Mouse (Mus musculus) MEL (cell line): ENCODE results near the gene Supt4a. TPM values are rescaled to one million over a fixed set of nuclear protein-coding genes. Genes with fewer than 3 reads are reported as not detected.

Source experiments
- DNase-seq: peaks from one replicate; pipeline ENCODE4 v3.0.0; 2011; ENCODE audit warnings: low read depth, low spot score
- H3K27ac ChIP-seq: 2 replicates; pipeline ENCODE4 v1.5.1; 2012; ENCODE audit warnings: low read depth, mild to moderate bottlenecking, control low read depth, low read length, moderate library complexity; ENCODE audit not compliant: control insufficient read depth
- H3K27me3 ChIP-seq, 2 experiments: fragments of 150-350 bp in 1 of 2; sonication (generic) in 1 of 2; 2 replicates each; pipeline ENCODE4 v1.6.1; 2012; ENCODE audit warnings: low read length in 2 of 2, mild to moderate bottlenecking in 2 of 2, improper control_type of control experiment in 1 of 2, moderate library complexity in 1 of 2; ENCODE audit not compliant: insufficient read depth in 2 of 2, control insufficient read depth in 1 of 2
- H3K36me3 ChIP-seq, 2 experiments: 2 replicates each; pipeline ENCODE4 v1.6.1; 2012 to 2014; ENCODE audit warnings: low read length in 2 of 2, improper control_type of control experiment in 1 of 2, inconsistent platforms in 1 of 2, mild to moderate bottlenecking in 1 of 2; ENCODE audit not compliant: insufficient read depth in 2 of 2, control insufficient read depth in 1 of 2
- H3K4me1 ChIP-seq, 2 experiments: fragments of 150-350 bp in 1 of 2; sonication (generic) in 1 of 2; 2 replicates each; pipeline ENCODE4 v1.6.1; 2012; ENCODE audit warnings: low read length in 2 of 2, improper control_type of control experiment in 1 of 2, mild to moderate bottlenecking in 1 of 2; ENCODE audit not compliant: insufficient read depth in 2 of 2, control insufficient read depth in 1 of 2
- H3K4me3 ChIP-seq, 2 experiments: fragments of 150-350 bp in 1 of 2; sonication (generic) in 1 of 2; 2 replicates each; pipeline ENCODE4 v1.5.1; 2012; ENCODE audit warnings: low read depth in 2 of 2, low read length in 2 of 2, mild to moderate bottlenecking in 2 of 2, moderate library complexity in 2 of 2, control low read depth in 1 of 2, improper control_type of control experiment in 1 of 2; ENCODE audit not compliant: control insufficient read depth in 1 of 2, insufficient read depth in 1 of 2
- H3K79me2 ChIP-seq: 2 replicates; pipeline ENCODE4 v1.6.1; 2012; ENCODE audit warnings: mild to moderate bottlenecking, low read length, moderate library complexity; ENCODE audit not compliant: control insufficient read depth, poor library complexity, insufficient read depth
- H3K9ac ChIP-seq: 2 replicates; pipeline ENCODE4 v1.6.1; 2012; ENCODE audit warnings: low read depth, mild to moderate bottlenecking, control low read depth, low read length, moderate library complexity; ENCODE audit not compliant: control insufficient read depth, poor library complexity, severe bottlenecking
- H3K9me3 ChIP-seq: fragments of 150-350 bp; sonication (generic); replicated peaks from 2 replicates; pipeline ENCODE4 v1.6.1; 2012; ENCODE audit warnings: mild to moderate bottlenecking, low read length, improper control_type of control experiment, moderate library complexity; ENCODE audit not compliant: insufficient read depth
- BHLHE40 ChIP-seq: IDR thresholded peaks from 2 replicates; pipeline ENCODE4 v1.6.1; 2012; ENCODE audit warnings: low read depth, mild to moderate bottlenecking, inconsistent platforms, low read length, improper control_type of control experiment, borderline replicate concordance
- CHD2 ChIP-seq: IDR thresholded peaks from 2 replicates; pipeline ENCODE4 v1.6.1; 2011; ENCODE audit warnings: low read length, improper control_type of control experiment
- CTCF ChIP-seq, 3 experiments: IDR thresholded peaks in 2 of 3; conservative IDR thresholded peaks in 1 of 3; 2 replicates each; pipeline ENCODE4 v1.5.1; 2011 to 2012; ENCODE audit warnings: low read length in 3 of 3, low read depth in 2 of 3, mild to moderate bottlenecking in 2 of 3, improper control_type of control experiment in 1 of 3, inconsistent platforms in 1 of 3, mixed read lengths in 1 of 3, moderate library complexity in 1 of 3; ENCODE audit not compliant: control insufficient read depth in 1 of 3, insufficient read depth in 1 of 3, poor library complexity in 1 of 3, severe bottlenecking in 1 of 3
- E2F4 ChIP-seq: IDR thresholded peaks from 2 replicates; pipeline ENCODE4 v1.6.1; 2011; ENCODE audit warnings: low read depth, low read length, improper control_type of control experiment, borderline replicate concordance
- ELF1 ChIP-seq: IDR thresholded peaks from 2 replicates; pipeline ENCODE4 v1.6.1; 2014; ENCODE audit warnings: low read depth, mild to moderate bottlenecking, inconsistent platforms, low read length, improper control_type of control experiment, moderate library complexity
- EP300 ChIP-seq, 2 experiments: IDR thresholded peaks; 2 replicates each; pipeline ENCODE4 v1.6.1; 2011; ENCODE audit warnings: improper control_type of control experiment in 2 of 2, low read length in 2 of 2, low read depth in 1 of 2, mild to moderate bottlenecking in 1 of 2
- ETS1 ChIP-seq: IDR thresholded peaks from 2 replicates; pipeline ENCODE4 v1.6.1; 2012; ENCODE audit warnings: low read depth, mild to moderate bottlenecking, inconsistent platforms, low read length, improper control_type of control experiment, moderate library complexity
- HCFC1 ChIP-seq: IDR thresholded peaks from 2 replicates; pipeline ENCODE4 v1.6.1; 2012; ENCODE audit warnings: low read depth, mild to moderate bottlenecking, inconsistent platforms, low read length, improper control_type of control experiment, moderate library complexity
- JUND ChIP-seq: IDR thresholded peaks from 2 replicates; pipeline ENCODE4 v1.6.1; 2011; ENCODE audit warnings: low read depth, mild to moderate bottlenecking, improper control_type of control experiment, low read length
- MAFK ChIP-seq: IDR thresholded peaks from 2 replicates; pipeline ENCODE4 v1.6.1; 2011; ENCODE audit warnings: low read depth, mild to moderate bottlenecking, low read length, improper control_type of control experiment, borderline replicate concordance
- MAX ChIP-seq: IDR thresholded peaks from 2 replicates; pipeline ENCODE4 v1.6.1; 2011; ENCODE audit warnings: low read length, improper control_type of control experiment
- MYB ChIP-seq: IDR thresholded peaks from 2 replicates; pipeline ENCODE4 v1.6.1; 2011; ENCODE audit warnings: mild to moderate bottlenecking, low read depth, low read length, improper control_type of control experiment
- POLR2AphosphoS2 ChIP-seq: IDR thresholded peaks from 2 replicates; pipeline ENCODE4 v1.6.1; 2011; ENCODE audit warnings: low read length, improper control_type of control experiment
- POLR2AphosphoS5 ChIP-seq: IDR thresholded peaks from 2 replicates; pipeline ENCODE4 v1.6.1; 2012; ENCODE audit warnings: low read depth, borderline replicate concordance, mild to moderate bottlenecking, inconsistent platforms, low read length, moderate library complexity, mixed read lengths
- RAD21 ChIP-seq: IDR thresholded peaks from 2 replicates; pipeline ENCODE4 v1.6.1; 2011; ENCODE audit warnings: mild to moderate bottlenecking, low read depth, low read length, improper control_type of control experiment
- SIN3A ChIP-seq: IDR thresholded peaks from 2 replicates; pipeline ENCODE4 v1.6.1; 2012; ENCODE audit warnings: low read length, improper control_type of control experiment, inconsistent platforms
- TAL1 ChIP-seq: IDR thresholded peaks from 2 replicates; pipeline ENCODE4 v1.6.1; 2012; ENCODE audit warnings: mild to moderate bottlenecking, inconsistent platforms, low read length, moderate library complexity, mixed read lengths
- TCF12 ChIP-seq: IDR thresholded peaks from 2 replicates; pipeline ENCODE4 v1.6.1; 2014; ENCODE audit warnings: low read depth, mild to moderate bottlenecking, inconsistent platforms, low read length, improper control_type of control experiment, moderate library complexity
- USF2 ChIP-seq, 2 experiments: IDR thresholded peaks; 2 replicates each; pipeline ENCODE4 v1.6.1; 2011 to 2012; ENCODE audit warnings: improper control_type of control experiment in 2 of 2, low read length in 2 of 2, borderline replicate concordance in 1 of 2, inconsistent platforms in 1 of 2, low read depth in 1 of 2, mild to moderate bottlenecking in 1 of 2; ENCODE audit not compliant: insufficient read depth in 1 of 2
- ZC3H11A ChIP-seq: IDR thresholded peaks from 2 replicates; pipeline ENCODE4 v1.6.1; 2012; ENCODE audit warnings: low read depth, mild to moderate bottlenecking, inconsistent platforms, low read length, improper control_type of control experiment
- ZKSCAN1 ChIP-seq: IDR thresholded peaks from 2 replicates; pipeline ENCODE4 v1.6.1; 2012; ENCODE audit warnings: low read depth, mild to moderate bottlenecking, inconsistent platforms, low read length, improper control_type of control experiment, moderate library complexity
- ZNF384 ChIP-seq: IDR thresholded peaks from 2 replicates; pipeline ENCODE4 v1.6.1; 2012; ENCODE audit warnings: low read depth, mild to moderate bottlenecking, inconsistent platforms, low read length, improper control_type of control experiment
- polyA plus RNA-seq, 2 experiments: library from polyadenylated mRNA; stranded (reverse) in 1 of 2; unstranded in 1 of 2; fragments of >175 nt in 1 of 2; fragments of >200 nt in 1 of 2; gene quantifications; 2 replicates each; pipeline versions ENCODE4 v1.2.1 to v1.2.4; 2012; ENCODE audit warnings: low replicate concordance in 2 of 2, low read depth in 1 of 2; ENCODE audit not compliant: insufficient read length in 2 of 2, insufficient read depth in 1 of 2, missing spikeins in 1 of 2
- total RNA-seq: library from RNA; depleted of rRNA; stranded (reverse); fragments of 300-350 nt; gene quantifications from 2 replicates; pipeline ENCODE4 v1.2.3, GENCODE M21; 2012

The Supt4a gene
- total and polyA plus RNA-seq, 3 experiments, result 223 to 332 TPM; not detected in 1

DNA sequence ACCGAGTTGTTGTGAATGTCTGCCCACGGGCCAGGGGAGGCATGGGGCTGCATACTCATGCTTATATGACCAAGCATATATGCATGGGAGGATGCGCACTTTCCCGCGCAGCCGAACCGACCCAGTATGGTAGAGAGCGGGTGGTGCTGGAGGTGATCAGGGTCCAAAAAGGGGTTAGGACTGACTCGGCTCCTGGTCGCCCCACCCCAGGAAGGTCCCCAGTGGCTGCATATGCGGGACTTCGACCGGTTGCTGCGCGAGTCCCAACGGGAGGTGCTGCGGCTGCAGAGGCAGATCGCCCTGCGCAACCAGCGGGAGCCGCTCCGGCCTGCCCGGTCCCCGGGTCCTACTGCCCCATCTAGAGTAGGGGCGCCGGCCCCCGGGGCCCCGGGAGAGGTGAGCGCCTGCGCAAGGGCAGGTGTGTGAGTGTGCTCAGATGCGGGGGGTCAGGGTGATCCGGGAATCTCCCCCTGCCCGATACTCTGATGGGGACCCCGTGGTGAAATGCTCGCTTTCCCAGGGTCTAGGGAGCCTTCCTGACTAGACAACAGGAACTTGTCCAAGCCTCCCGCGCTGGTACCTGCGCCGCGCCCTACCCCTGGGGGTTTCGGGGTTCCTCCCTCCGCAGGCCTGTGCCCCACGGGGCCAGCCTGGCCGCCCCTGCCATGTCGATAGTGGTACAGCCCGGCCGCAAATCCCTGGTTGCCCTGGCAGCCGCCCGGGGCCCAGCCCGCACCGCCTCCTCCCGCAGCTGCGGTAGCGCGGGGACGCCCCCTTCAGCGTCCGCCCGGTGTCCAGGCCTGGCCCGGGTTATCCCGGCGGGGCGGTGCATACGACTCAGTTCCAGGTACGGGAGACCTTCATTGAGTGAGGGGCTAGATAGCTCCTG is 26.9 kb downstream of the Supt4a start:
- Histone ChIP-seq H3K27me3 (no peaks in the 10 kb centered on the region), H3K27ac (no peak overlapping the region), H3K9ac (no peak overlapping the region), H3K79me2 (no peaks in the 10 kb centered on the region), H3K4me3 (no peak overlapping the region), H3K4me1 (no peaks in the 10 kb centered on the region; a peak in 1 of 4 replicates), H3K9me3 (no peaks in the 10 kb centered on the region), H3K36me3 (no peaks in the 10 kb centered on the region)
- TF ChIP-seq BHLHE40, result no peak
- TF ChIP-seq ZC3H11A, result no peak
- no peak for TF ChIP-seq ELF1
- no peak for TF ChIP-seq USF2 (IDR thresholded peaks at IDR 0.05; ENCODE audit: borderline replicate concordance in 1 of 2, insufficient read depth in 1 of 2, low read depth in 1 of 2, low read length in 2 of 2)
- no peak for TF ChIP-seq JUND
- peak; percentile 92; the same call in 1 of the 2 replicates for TF ChIP-seq POLR2AphosphoS5
- no peak for DNase-seq

DNA sequence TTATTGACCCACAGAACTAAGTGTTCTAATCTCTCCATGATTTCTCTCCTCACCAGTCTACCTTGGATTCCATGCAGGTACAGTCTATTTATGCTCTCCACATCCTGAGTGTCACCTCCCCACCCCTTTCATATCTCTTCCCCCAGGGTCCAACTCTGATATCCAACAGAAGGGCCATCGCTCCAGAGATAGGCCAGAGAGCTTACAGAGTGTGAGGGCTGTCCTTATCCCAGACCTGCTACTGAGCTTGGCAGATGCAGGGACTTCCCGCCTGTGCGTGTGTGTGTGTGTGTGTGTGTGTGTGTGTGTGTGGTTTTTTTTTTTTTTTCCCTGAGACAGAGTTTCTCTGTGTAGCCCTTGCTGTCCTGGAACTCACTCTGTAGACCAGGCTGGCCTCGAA is 31.4 kb downstream of the Supt4a start:
- Histone ChIP-seq H3K79me2 (no peaks in the 10 kb centered on the region), H3K4me3 (no peak overlapping the region), H3K27me3 (no peaks in the 10 kb centered on the region), H3K9ac (no peak overlapping the region), H3K9me3 (no peaks in the 10 kb centered on the region), H3K27ac (no peak overlapping the region), H3K4me1 (no peaks in the 10 kb centered on the region), H3K36me3 (peaks cover 0 to 4% of the 10 kb centered on the region in 2 experiments; a peak in 1 of 4 replicates)
- no peak for DNase-seq
- TF ChIP-seq E2F4, result no peak
- no peak for TF ChIP-seq TAL1
- TF ChIP-seq MAX, result no peak
- TF ChIP-seq HCFC1, result no peak
- no peak for TF ChIP-seq MYB
- no peak for TF ChIP-seq JUND
- no peak for TF ChIP-seq BHLHE40
- no peak; the same call in 1 of the 2 replicates for TF ChIP-seq POLR2AphosphoS2
- no peak for TF ChIP-seq CTCF (IDR thresholded peaks at IDR 0.05 in 2 of 3, conservative IDR thresholded peaks at IDR 0.05 in 1 of 3; ENCODE audit: control insufficient read depth in 1 of 3, insufficient read depth in 1 of 3, low read depth in 2 of 3, low read length in 3 of 3, poor library complexity in 1 of 3, severe bottlenecking in 1 of 3)
- no peak for TF ChIP-seq POLR2AphosphoS5
- no peak for TF ChIP-seq ZNF384
- TF ChIP-seq CHD2, result no peak
- TF ChIP-seq MAFK, result no peak
- no peak for TF ChIP-seq ETS1
- TF ChIP-seq TCF12, result no peak
- TF ChIP-seq SIN3A, result no peak
- TF ChIP-seq ZKSCAN1, result no peak
- no peak for TF ChIP-seq RAD21
- no peak for TF ChIP-seq ELF1
- no peak for TF ChIP-seq EP300 (IDR thresholded peaks at IDR 0.05; ENCODE audit: low read depth in 1 of 2, low read length in 2 of 2)
